Mouse (Mus musculus): ENCODE data around the gene Hsph1.
A peak's percentile ranks its signal among the peaks of the same experiment; 100 is the strongest.

The Hsph1 gene

DNA sequence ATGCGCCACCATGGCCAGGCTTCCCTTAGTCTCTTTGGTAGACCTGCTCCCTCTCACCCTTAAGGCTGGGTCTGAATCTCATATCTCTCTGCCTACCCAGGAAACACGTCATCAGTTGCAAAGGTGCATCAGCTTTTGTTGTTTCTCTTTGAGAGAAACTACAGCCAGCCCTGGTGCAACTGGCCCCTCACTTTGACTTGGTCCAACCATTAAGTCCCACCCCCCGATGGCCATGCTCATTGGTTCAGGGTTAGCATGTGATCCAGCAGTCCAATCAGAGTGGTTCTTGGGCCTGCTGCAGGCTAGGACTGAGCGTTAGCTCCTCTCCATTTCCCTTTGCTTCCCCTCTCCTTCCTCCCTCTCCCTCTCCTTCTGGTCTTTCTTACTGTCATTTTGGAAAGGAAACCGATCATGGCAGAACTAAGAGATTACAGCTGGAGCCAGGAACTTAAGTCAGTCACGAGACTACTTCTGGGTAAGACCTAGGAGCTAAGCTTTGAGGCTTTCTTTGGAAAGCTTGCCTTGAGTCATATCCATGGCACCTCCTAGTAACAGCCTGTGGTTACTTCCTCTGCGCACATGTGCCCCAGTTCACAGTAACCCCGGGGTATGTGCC, 5.2 kb upstream of the Hsph1 start:
- DNase-seq: no peak

DNA sequence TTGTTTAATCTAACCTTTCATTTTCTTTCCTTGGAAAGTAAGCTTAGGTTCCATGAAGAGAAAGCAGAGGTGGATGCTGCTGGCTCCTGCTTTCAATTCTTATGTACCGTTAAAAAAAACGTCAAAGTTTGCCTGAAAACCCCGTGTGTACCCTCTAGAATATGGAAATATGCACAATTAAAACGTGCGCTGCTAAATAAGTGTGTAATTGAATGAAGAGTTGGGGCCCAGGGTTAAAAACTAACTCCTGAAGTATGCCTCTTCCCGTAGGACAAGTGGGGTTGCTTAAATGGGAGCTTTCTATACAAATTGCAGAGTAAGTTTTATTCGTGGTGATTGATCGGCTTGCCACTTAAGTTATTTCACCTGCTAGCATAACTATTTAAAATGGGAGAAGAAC, 1.1 kb upstream of the Hsph1 start:
- no peak for DNase-seq

DNA sequence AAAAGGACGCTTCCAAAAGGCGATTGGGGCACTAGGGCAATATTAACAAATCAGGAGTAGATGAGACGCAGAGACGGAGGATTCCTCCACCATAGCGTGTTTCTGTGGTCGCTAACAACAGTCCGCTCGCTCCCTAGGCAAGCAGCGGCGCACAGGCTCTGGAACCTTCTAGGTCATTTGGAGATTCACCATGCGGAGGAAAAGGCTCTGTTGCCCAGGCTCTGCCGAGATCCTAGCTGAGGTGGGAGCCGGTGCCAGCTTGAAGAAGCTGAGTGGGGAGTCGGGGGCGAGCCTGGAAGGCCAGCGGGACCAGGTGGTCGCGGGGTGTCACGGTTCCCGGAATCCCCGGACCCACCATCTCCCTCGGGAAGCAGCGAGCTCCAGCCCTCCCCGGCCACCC, 620 bp downstream of the Hsph1 start:
- no peak for DNase-seq

DNA sequence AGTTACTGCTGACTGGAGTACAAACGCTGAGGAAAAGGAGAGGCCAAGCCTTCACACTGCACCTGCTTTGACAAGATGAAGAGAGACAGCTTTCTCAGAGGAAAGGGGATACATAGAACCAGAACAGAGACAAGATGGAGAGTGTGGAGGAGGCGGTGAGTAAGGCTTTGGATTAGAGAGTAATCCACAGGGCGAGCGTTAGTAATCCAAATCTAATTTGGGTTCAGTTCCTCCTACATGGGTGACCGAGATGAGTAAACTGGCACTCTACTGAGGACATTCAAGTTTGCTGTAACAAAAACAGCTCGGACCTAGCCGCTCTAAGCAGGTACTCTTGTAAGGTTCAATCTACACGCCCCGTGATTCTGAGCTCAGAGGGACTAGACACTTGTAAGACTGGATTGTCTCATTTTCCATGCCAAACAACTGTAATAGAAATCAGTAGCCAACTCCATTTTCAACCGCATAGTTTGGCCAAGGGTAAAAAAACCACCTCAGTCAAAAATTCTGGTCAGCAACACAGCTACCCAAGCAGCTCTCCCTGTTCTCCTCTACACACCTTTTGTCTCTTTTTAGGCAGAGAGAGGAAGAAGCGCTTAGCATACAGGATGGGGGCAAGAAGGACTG, 1.7 kb downstream of the Hsph1 start:
- DNase-seq: no peak

DNA sequence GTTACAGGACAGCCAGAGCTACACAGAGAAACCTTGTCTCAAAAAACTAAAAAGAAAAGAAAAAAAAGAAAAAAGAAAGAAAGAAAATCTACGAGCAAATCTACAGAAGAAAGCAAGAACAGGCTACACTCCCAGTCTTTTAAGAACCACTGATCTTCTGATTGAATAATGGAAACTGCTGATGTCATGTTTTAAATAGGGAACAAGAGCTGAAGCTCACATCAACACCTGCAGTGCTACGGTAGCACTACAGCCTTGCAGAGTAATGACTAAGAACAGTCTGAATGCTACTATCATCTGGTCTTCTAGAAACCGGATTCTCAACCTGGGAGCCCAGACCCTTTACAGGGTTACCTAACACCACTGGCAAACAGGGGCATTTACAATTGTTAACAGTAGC, 10.6 kb downstream of the Hsph1 start:
- DNase-seq: no peak

DNA sequence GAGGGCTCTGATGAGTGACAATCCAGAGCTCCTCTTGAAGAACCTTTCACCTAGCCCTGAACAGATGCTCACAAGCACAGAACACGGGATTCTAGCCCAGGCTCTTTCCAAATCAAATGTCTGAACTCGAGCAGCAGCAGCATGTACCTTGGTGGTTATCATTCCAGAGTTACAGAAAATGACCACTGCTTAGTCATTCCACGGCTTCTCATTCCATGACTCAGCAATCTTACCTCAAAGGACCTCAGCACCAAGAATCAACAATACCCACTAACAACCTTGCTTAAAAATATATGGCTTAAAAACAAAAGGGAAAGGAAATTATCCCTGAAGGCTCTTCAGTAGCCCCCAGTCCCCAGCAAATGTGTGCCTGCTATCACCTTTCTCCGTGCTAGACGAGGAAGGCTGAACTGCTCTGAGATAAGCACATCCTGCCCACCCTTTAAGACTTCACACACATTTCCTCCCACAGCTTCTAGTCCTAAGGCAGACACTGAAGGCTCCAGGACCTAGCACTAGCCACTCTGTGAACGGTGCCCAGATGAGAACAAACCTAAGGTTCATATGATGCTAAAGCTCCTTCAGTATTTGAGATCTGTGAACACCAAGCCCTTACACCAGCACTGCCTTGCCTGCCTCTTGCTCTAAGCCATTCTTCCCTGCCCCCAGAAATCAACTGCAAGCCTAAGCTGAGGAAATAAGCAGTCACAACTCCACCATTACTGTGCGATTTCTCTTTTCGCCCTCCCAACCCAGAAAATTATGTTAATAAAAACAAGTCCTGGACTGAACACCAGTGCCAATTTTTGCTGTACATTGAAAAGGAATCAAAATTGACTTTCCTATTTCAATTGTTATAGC, 12.1 kb downstream of the Hsph1 start:
- no peak for DNase-seq

DNA sequence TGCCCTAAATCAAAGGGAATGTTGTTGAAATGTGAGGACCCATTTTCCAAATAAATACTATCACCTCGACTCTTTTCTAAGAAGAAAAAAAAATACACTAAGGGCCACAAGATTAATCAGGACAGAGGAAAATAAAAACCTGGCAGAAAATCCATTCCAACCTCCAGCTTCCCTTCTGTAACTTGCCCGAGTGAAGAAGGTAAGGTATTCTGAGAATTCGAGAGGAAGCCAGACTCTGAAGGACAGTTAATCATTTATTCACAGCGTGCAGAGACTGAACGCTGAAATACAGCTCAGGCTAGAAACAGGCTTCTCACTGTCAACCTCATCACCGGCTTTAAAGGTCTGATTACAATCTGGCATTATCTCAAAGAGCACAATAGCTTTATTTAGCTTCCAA, 13.5 kb downstream of the Hsph1 start:
- DNase-seq: no peak

DNA sequence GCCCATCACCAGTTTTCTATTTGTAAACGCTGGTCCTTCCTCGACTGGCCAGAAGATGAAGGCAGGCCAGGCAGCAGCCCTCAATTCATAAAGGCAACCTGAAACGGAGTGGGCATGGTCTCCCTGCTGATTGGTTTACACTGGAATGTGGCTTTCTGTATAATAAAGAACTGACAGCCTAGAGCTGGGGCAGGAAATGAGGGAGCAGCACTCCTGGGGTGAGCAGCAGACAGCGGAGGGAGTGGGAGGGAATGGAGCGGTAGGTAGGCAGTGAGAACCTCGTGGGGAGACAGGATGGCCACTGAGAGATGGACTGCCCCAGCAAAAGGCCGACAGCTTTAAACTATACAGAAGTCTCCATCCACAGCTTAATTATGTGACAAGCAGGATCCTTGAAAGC, 14.0 kb downstream of the Hsph1 start:
- no peak for DNase-seq

DNA sequence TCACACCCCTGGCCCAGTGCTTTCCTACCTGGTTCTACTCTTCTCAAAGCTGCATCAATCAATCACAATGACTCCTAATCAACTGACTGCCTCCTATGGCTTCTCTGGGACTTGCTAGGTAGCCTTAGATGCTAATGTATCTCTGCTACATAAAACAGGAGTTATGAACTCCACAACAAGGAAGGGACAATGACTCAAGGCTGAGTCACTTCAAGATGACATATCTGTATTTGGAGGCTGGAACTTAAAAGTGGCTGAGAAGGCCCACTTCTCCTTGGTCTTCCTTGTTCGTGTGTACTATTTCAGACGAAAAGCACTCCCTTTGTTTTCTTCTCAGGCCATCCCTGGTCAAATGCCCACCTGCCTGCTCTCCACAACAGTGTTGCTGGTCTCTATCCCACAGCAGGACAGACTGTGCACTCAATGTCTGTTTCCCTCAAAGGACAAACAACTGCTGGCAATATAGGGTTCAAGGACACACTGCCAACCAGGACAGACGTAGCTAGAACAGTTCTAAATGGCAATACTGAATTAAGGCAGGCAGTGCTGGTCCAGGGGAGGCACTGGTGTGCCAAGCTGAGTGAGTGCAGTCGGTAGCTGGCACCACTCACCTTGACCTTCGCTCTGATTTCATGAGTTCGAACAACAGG, 18.3 kb downstream of the Hsph1 start:
- no peak for DNase-seq

DNA sequence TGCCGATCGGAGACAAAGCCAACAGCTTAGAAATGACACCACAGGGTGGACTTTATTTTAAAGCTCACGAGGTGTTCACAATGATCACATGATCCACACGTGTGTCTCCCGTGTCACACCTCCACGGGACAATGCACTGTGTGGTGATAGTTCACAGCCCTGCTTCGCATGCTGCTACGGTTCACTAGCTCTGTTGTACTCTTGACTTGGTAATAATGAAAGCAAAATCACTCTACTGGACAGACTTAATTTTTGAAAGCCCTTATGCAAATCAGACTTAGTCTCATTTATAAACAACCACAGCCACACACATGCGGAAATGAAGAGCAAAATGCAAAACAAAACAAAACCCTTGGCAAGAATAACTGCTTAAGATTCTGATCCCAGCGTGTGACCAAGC, 19.4 kb downstream of the Hsph1 start:
- DNase-seq: no peak

DNA sequence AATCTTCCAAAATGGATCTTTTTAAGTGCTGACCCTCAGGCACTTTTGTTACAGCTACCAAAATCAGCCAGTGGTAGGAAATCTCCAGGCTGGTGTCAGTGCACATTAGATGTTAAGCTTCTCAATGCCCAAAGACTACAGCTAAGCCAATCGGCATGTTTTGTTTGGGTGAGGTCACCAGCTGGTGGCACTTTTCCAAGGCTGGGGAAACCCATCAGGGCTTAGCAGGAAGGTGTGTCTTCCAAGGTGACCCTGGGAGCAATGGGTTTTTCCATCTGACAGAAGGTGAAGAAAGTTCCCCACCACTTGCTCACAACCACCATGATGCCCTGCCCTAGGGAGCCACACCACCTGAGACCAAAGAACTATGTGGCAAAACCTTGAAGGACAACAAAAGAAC, 20.0 kb downstream of the Hsph1 start:
- DNase-seq: no peak

DNA sequence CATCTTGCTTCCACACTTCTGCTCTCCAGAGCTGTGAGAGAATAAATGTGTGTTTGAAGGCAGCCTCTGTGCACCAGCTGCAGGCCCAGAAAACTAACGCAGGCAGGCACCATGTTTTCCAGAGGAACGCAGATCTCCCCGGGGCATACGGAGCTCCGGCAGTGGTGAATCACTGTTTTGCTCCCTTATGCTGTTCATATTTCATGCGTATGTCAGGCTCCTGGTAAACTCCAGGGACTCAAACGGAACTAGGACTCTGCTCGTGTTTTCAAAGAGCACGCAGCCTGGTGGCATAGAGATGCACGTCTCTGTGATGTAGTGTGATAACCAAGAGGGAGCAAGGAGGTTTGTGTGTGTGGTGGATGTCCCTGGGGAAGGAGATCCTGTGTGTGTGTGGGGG, 23.4 kb downstream of the Hsph1 start:
- DNase-seq: no peak

DNA sequence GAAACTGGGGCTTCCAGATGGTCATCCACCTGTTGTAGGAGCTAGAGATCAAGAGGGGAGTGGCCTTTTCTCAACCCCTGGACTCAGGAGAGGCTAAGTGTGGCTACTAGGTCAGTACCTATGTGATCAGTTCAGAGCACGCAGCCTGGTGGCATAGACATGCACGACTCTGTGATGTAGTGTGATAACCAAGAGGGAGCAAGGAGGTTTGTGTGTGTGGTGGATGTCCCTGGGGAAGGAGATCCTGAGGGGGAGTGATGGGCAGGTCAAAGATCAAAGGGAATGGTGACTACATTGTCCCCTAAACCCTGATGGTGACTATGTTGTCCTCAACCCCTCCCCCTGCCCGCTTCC, 24.0 kb downstream of the Hsph1 start:
- DNase-seq: no peak

DNA sequence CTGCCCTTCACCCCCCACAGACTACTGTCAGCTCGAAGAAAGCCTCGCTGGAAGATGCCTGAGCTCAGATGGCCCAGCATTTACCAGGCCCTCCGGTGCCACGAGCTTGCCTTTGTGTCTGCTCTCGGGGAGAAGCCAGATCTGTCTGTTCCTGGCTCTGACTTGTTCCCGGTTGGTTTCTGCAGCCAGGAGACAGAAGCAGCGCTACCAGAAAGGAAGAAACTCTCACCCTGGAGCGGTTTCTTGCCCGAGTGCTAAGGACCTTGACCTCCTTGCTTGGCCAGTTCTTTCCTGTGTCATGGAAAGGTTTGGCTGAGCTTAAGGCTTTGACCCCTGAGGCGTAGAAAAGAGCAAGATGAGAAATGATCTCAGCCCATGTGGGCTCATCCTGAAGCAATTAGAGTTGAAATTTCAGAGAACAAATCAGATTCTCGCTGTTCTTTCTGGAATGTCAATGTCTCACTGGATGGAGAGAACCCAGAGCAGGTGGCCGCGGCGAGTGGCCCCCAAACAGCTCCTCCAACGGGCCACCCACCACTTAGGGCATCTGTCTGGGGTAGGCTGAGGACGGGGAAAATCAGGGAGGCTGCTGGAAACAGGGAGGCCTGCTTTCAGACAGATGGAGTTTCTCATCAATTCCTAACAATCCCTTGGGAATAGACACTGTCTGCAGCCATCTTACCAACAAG, 24.6 kb downstream of the Hsph1 start:
- DNase-seq: peak in 1 of 2 experiments; percentile 12

DNA sequence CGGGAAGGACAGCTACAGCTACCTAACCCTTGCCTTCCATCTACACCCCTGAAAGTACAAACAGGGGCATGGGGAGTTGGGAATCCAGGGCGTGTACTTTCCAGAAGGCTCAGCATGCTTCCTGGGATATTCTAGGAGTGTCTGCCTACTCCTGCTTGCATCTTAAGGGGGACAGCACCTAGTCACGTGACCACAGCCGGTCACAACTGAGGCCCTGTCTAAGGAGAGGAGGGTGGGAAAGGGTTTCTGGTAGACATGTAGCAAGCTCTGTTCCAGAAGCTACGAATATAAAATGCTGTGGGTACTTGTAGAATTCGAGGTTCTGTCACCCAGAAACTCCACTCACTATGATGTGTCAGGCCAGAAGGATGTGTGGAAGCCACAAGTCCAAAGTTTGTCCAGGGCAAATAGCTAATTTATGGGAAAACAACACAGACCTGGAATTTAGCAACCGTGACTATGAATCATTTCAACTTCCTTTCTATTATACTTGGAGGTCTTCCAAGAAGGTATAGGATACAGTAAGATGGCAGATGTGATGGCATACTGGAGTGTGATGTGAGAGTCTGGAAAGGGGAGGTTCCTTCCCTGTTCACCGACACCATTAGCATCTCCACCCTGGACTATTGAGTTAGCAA, 29.0 kb downstream of the Hsph1 start:
- DNase-seq: no peak

DNA sequence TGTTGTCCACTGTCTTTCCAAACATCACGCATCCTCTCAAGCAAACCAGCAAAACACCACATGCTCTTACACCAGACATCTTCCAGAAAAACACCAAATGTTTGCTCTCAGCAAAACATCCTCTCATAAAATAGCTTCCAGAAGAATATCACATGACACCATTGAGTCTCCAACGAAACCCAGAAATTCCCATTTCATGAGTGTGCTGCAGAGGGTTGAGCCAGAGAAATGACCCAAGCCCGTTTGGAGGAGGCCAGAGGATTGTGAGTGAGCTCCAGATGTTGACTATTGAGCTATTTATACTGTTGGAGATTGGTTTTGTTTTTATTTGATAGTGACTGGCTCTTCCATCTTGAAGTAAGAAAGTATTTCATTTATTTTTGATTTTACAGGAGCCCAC, 32.9 kb downstream of the Hsph1 start:
- no peak for DNase-seq

DNA sequence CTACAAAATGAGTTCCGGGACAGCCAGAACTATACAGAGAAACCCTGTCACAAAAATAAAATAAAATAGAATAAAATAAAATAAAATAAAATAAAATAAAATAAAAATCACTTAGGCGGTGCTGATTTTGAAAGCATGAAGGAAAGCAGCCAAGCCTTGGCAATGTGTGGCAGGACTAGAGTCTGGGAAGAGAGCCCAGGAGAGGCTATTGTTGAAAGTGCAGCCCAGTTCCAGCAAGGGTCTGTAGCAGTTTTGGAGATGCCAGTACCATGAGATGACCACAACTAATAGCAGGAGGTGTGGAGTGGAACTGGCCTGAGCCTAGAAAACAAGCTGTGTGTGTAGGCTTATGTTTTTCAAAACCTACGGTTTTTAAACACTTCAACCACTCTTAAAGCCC, 34.2 kb downstream of the Hsph1 start:
- DNase-seq: no peak

DNA sequence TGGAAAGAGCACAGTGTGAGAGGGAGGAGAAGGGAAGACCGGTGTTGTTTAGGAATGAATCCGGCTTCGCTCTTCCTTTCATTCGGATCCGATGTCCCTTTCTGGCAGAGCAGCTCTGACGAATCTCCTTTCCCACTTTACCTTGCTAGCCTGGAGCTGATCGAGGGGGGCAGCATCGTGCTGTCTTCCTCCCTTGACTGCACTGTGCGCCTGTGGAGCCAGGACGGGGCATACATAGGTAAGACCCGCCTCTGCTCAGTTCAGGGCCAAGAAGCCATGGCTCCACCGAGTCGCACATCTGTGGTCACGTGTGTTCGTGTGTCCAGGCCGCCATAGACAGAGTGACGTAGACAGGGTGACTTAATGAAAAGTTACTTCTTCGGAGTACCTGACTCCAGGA, 38.8 kb downstream of the Hsph1 start:
- no peak for DNase-seq

DNA sequence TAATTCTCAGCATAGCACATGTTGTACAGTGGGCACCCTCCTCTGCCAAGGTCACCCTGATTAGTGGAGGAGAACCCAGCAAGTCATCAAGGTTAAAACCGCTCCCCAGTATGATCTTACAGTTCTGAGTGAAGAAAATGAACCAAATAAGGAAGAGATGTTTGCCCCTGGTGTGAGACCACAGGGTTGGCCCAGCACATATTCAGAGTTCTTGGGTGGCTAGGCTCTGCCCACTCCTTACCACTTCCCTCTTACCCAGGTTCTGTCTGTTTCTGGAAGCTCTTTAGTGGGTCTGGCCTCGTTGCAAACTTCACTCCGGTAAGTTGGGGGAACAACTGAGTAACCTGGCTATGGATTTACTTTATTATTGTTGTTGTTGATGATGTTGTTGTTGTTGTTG, 42.0 kb downstream of the Hsph1 start:
- DNase-seq: no peak

DNA sequence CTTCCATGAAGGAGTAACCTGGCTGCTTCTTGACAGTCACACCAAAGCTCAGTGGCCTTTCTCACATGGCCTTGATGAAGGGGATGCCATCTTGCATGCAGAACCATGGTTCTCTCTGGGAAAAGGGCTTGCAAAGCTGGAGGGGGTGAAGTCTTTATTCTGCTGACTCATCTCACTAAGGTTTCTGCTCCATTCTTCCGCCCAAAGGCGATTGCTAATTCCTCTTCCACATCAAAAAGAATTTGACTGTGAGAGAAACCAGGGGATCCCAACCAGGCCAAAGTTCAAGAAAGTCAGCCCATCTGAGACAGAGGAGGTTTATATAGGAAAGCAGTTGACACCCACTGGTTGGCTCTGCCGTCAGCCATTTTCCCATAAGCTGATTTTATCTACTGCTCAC, 46.2 kb downstream of the Hsph1 start:
- DNase-seq: no peak

DNA sequence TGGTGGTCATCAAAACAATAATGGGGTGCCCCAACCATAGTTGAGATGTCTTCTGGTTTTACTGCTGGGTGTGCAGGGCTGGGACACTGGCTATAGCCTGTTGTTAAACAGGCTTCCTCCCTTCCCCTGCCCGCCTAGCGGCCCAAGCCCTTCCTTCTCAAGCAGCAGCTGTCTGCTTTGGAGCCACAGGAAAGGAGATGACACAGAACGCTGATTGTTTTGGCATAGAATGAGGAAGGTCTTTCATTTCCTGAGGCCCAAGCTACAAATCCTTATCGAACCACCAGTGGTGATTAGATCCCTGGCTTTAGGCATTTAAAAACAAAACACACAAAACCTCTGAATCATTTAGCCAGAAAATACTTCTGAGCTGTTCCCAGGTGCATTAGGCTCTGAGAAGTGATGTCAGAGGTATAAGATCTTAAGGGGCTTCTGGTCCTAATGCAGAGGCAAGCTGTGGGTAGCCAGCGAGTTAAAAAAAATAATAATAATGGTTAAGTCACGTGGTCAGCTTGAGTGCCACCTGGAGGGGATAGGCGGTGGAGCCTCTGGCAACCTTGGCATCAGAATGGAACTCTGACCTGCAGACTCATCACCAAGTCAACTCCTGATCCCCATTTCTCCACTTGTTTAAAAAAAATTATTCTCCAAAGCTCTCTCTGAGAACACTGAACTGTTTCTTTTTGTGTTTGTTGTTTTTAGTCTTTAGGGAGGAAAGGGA, 47.2 kb downstream of the Hsph1 start:
- DNase-seq: no peak

DNA sequence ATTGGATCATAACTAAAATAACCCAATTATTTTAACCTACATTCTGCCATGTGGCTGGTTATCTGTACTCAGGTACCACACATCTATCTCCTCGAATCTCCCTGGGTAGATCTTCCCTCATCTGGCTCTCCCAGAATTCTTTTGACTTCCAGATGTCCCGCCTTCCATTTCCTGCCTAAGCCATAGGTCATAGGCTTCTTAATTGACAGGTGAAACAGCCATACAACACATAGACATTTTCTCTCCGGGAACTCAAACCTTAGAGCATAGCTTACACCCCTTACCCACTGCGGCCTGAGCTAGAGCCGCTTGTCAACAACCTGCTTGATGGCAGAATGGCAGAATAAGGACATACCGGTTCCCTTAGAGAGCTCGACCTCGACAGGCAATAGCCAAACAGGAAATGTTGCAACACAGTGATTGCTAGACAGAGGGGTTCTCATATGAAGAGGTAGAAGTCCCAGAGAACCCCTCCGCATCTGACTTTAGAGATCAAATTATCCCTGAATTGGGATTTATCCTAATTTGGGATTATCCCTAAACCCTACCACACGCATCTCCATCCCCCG, 48.8 kb downstream of the Hsph1 start:
- DNase-seq: no peak
